Mouse (Mus musculus): ENCODE results near the gene Zbtb34. TPM values are rescaled to one million over a fixed set of nuclear protein-coding genes. Genes with fewer than 3 reads are reported as not detected.
A peak's percentile ranks its signal among the peaks of the same experiment; 100 is the strongest.

The Zbtb34 gene
- polyA plus RNA-seq, 1 experiment from 2014 or later: 7.1 TPM

GRCm38 (mm10) chr2:33361139-33361716, 69.9 kb downstream of the Zbtb34 start:
- Histone ChIP-seq H3K4me2 (replicated peaks; ENCODE audit: low read depth, low read length) (no peak overlapping the region), H3K27me3 (ENCODE audit: insufficient read depth, low read length) (no peaks in the 10 kb centered on the region), H3K4me3 (ENCODE audit: low read length) (no peak overlapping the region), H3K27ac (ENCODE audit: low read length) (peak overlapping the region; percentile 54), H3K36me3 (ENCODE audit: insufficient read depth, low read length) (no peaks in the 10 kb centered on the region), H3K4me1 (ENCODE audit: insufficient read depth, low read length) (peaks cover 7% of the 10 kb centered on the region), H3K9ac (replicated peaks; ENCODE audit: low read length) (no peak overlapping the region), H3K9me3 (ENCODE audit: low read length) (no peaks in the 10 kb centered on the region)
- WGBS: 67% methylated on average over 9 of the region's 9 CpGs
- no peak for ATAC-seq (ENCODE audit: low FRiP score, low TSS enrichment)

DNA sequence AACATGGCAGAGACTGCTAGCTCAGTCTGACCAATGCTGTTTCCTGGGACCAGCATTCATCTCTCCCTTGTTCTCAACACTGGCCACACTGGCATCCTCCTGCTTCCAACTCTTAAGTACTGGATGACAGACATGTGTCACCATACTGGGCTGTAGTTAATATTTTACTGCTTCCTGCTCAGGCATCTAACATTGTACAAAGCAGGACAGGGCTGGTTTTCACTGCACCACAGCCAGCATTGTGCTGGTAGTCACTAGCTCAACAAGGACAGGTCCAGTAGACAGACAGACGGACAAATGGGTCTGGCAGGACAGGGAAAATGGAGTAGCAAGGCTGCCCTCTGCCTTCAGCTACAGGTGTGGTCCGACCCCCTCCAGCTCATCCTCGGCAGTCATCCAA, 70.6 kb downstream of the Zbtb34 start:
- H3K4me3 ChIP-seq (ENCODE audit: low read length): no peak overlapping the region
- H3K36me3 ChIP-seq (ENCODE audit: insufficient read depth, low read length): no peaks in the 10 kb centered on the region
- no peak overlapping the region for H3K9ac ChIP-seq (replicated peaks; ENCODE audit: low read length)
- H3K9me3 ChIP-seq (ENCODE audit: low read length): no peaks in the 10 kb centered on the region
- H3K4me2 ChIP-seq (replicated peaks; ENCODE audit: low read depth, low read length): no peak overlapping the region
- ATAC-seq (ENCODE audit: low FRiP score, low TSS enrichment): peak; percentile 63; the same call in 1 of the 2 replicates
- H3K27me3 ChIP-seq (ENCODE audit: insufficient read depth, low read length): no peaks in the 10 kb centered on the region
- H3K4me1 ChIP-seq (ENCODE audit: insufficient read depth, low read length): peaks cover 7% of the 10 kb centered on the region
- 71% methylated on average over 3 of the region's 3 CpGs for WGBS
- peak overlapping the region; percentile 54 for H3K27ac ChIP-seq (ENCODE audit: low read length)

GRCm38 (mm10) chr2:33359184-33359583, 71.9 kb downstream of the Zbtb34 start:
- H3K27ac ChIP-seq (ENCODE audit: low read length): no peak overlapping the region
- ATAC-seq (ENCODE audit: low FRiP score, low TSS enrichment): no peak
- H3K27me3 ChIP-seq (ENCODE audit: insufficient read depth, low read length): no peaks in the 10 kb centered on the region
- H3K4me1 ChIP-seq (ENCODE audit: insufficient read depth, low read length): peaks cover 8% of the 10 kb centered on the region
- H3K4me3 ChIP-seq (ENCODE audit: low read length): no peak overlapping the region
- H3K9me3 ChIP-seq (ENCODE audit: low read length): no peaks in the 10 kb centered on the region
- H3K36me3 ChIP-seq (ENCODE audit: insufficient read depth, low read length): no peaks in the 10 kb centered on the region
- WGBS: 76% methylated on average over 8 of the region's 8 CpGs
- H3K4me2 ChIP-seq (replicated peaks; ENCODE audit: low read depth, low read length): no peak overlapping the region
- H3K9ac ChIP-seq (replicated peaks; ENCODE audit: low read length): no peak overlapping the region

- peaks cover 13% of the 10 kb centered on the region for H3K4me1 ChIP-seq (ENCODE audit: insufficient read depth, low read length)
- ATAC-seq (ENCODE audit: low FRiP score, low TSS enrichment): no peak
- H3K4me3 ChIP-seq (ENCODE audit: low read length): no peak overlapping the region
- 55% methylated on average over 7 of the region's 7 CpGs for WGBS
- no peak overlapping the region for H3K4me2 ChIP-seq (replicated peaks; ENCODE audit: low read depth, low read length)
- no peaks in the 10 kb centered on the region for H3K36me3 ChIP-seq (ENCODE audit: insufficient read depth, low read length)
- no peak overlapping the region for H3K9ac ChIP-seq (replicated peaks; ENCODE audit: low read length)
- peak overlapping the region; percentile 57; the same call in 1 of the 2 replicates for H3K27ac ChIP-seq (ENCODE audit: low read length)
- H3K9me3 ChIP-seq (ENCODE audit: low read length): no peaks in the 10 kb centered on the region
- no peaks in the 10 kb centered on the region for H3K27me3 ChIP-seq (ENCODE audit: insufficient read depth, low read length)
Observed at GRCm38 (mm10) chr2:33357250-33357838, 73.8 kb downstream of the Zbtb34 start.

Small RNAs within 50 kb of the gene (microRNA-seq; reads per million reads assigned to microRNA genes)
- not detected for gene Gm25998

Other genes starting within 250 kb of the Zbtb34 start
- 46.2 and 46.5 TPM in 2 replicates for gene Angptl2, start 215.3 kb downstream of the Zbtb34 start, polyA plus RNA-seq (2015; fragmentation: Nextera tagmentation; extraction: Ambion mirVana)
- gene Ralgps1, start 59.8 kb downstream of the Zbtb34 start, polyA plus RNA-seq (2015; fragmentation: Nextera tagmentation; extraction: Ambion mirVana): 5.2 and 7.1 TPM in 2 replicates
- 17.7 and 20.8 TPM in 2 replicates for gene Zbtb43, start 37.2 kb upstream of the Zbtb34 start, polyA plus RNA-seq (2015; fragmentation: Nextera tagmentation; extraction: Ambion mirVana)
- gene Lmx1b, start 209.2 kb upstream of the Zbtb34 start, polyA plus RNA-seq (2015; fragmentation: Nextera tagmentation; extraction: Ambion mirVana): 0.94 and 1.3 TPM in 2 replicates